Mouse (Mus musculus): ENCODE data around the gene Fbxw24.
"Not testable (repeated sequence)": the region's sequence is repeated elsewhere in the genome, so short reads cannot be mapped to it uniquely, and the experiment has no call there.

The Fbxw24 gene

DNA sequence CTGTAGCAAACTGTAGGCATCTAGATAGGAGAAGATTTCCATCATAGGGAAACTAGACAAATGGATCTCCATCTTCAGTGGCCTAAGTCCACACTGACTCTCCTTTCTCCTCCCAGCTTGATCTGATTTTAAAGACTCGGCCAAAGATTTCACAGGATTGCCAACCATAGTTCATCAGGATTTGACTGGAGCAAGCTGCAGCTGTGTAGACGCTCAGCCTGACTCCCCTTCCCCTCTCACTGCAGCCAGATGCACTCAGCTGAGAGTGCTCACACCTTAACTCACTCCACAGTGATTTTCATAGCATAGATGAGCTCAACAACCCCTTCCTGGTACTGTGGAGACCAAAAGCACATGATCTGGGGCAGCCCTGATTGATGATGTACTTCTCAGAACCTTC lies at the start of gene Fbxw24:
Gene Fbxw24 (minus strand): TSS at position 101 of the 400 bp plus-strand sequence.
- not testable (repeated sequence) for DNase-seq

DNA sequence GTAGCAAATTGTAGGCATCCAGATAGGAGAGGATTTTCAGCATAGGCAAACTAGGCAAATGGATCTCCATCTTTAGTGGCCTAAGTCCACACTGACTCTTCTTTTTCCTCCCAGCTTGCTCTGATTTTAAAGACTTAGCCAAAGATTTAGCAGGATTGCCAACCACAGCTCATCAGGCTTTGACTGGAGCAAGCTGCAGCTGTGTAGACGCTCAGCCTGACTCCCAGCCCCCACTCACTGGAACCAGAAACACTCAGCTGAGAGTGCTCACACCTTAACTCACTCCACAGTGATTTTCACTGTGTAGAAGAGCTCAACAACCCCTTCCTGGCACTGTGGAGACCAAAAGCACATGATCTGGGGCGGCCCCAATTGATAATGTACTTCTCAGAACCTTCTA lies 38.7 kb upstream of the Fbxw24 start, which contains the start of gene Fbxw25:
Gene Fbxw25 (minus strand): TSS at position 101 of the 400 bp plus-strand sequence.
- DNase-seq: not testable (repeated sequence)

DNA sequence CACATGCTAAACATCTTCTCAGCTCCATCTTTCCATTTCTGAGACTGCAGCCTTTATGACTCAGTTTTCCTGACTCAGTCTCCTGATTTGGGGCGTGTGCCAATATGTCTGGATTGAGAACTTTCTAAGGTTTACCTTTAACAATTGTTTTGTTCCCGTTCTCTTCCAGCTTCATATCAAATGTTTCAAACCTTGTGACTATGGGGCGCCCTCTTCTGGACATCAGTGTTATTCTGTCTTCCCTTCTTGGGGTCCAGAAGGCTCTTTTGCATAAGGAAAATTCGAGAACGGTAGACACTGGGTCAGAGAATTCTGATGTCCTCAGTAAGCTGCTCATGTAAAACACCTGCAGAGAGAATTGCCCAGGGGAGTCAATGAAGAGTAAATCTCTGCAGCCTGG lies 19.0 kb downstream of the Fbxw24 start:
- DNase-seq: peak; percentile 15

DNA sequence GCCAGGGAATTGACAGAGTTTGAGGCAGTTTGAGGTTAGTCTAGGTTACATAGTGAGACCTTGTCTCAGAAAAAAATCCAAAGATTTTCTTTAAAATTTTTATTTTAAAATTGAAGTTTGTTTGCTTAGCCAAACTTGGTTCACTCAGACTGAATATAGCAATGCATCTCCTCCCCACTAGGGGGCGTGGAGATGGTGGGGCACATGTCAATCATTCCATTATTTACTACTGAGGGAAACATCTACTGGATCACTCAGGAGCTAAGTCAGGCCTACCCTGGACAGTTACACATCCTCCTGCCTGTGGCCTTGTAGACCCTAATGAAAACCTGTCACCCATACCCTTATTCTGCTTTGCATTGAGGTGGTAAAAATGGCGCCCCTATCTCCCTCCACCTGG lies 23.7 kb downstream of the Fbxw24 start:
- peak; percentile 21 for DNase-seq

DNA sequence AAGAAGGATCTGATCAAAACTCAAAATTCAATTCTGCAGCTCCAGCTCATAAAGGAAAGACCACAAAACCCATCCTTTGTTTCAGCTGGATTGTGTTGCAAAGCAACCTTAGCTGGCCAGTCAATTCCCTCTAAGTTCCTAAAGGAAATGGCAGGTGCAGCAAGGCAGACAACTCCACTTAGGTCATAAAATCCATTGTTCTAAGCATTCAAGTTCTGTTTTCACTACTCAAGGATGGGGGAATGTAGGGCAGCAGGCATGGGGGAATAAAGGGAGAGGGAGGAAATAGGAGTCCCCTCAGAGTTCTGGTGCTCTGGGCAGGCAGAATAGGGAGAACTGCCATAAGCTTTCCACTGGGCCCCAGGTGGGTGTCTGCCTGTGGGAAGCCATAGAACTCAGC lies 28.6 kb downstream of the Fbxw24 start:
- DNase-seq: no peak

DNA sequence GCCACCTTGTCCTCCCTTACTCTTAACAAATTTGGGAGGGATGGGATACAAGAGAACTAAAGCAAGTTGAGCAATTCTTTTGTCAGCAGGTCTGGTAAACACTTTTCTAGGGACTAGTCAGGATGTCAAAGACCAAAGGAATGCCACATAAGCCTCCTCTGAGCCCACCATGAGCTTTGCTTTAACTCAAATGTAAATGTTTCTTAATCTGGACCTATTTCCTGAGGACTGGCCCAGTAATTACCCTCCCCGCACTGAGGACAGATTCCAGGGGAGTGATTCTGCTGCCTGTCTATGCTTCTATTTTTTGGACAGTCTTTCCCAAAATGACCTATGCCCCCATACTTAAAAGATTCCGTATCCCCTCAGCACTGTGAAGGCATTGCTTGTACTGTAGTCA lies 31.0 kb downstream of the Fbxw24 start:
- no peak for DNase-seq

DNA sequence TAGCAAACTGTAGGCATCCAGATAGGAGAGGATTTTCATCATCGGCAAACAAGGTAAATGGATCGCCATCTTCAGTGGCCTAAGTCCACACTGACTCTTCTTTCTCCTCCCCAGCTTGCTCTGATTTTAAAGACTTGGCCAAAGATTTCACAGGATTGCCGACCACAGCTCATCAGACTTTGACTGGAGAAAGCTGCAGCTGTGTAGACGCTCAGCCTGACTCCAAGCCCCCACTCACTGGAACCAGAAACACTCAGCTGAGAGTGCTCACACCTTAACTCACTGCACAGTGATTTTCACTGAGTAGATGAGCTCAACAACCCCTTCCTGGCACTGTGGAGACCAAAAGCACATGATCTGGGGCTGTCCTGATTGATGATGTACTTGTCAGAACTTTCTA lies 57.7 kb downstream of the Fbxw24 start, which contains the start of gene Fbxw15:
Gene Fbxw15 (minus strand): TSS at position 101 of the 400 bp plus-strand sequence.
- not testable (repeated sequence) for DNase-seq

DNA sequence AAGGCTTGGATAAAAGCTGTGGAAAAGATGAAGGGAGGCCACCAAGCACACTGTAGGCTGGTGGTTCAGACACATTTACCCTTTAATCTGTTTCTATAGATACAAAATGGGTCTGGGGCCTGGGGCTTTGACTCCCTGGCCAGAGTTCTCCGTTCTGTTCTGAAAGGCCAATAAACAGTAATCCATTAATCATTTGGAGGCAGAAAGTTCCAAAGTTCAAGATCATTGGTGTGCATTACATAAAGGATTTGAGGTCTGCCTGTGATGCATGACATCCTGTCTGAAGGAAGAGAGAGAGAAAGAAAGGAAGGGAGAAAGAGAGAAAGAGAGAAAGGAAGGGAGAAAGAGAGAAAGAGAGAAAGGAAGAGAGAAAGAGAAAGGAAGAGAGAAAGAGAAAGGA lies 60.3 kb downstream of the Fbxw24 start:
- no peak for DNase-seq

DNA sequence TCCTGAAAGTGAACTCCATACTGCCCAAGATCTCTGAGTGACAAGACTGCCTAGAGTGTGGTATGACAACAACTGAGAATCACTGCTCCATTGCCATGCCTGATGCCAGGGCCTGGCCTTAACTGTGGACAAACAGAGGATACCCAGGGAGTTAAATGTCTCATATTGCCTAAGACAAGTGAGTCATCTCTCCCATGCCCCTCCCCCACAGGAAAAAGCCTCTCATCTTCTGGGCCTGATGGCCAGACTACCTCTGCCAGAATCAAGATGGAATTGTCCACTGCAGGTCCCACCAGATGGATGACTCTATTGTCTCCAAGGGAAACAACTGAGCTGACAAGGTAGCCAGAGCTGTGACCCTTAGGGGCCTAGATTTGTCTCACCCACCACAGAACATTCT lies 63.8 kb downstream of the Fbxw24 start:
- not testable (repeated sequence) for DNase-seq

DNA sequence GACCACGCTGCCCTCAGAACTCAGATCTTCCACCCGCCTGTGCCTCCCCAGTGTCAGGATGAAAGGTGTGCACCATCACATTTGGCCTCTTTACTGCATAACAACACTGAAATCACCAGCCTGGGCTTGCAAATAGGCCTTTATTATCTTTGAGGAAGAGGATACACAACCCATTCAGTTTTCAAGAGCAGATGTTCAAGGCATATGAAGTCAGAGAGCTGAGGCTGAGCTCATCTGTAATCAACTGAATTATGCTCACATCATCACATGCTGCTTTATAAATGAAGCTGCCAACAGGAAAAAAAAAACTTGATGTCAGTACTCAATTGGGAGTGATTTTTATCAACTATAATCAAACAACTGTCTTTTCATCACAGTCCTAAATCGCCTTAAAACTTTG lies 73.4 kb downstream of the Fbxw24 start:
- DNase-seq: no peak

All from thymus, postnatal 4 days (tissue).